Mouse (Mus musculus) urinary bladder, postnatal 0 days (tissue): ENCODE data around the gene Gtf2ird2. TPM values are rescaled to one million over a fixed set of nuclear protein-coding genes. Genes with fewer than 3 reads are reported as not detected.

Source experiments
- polyA plus RNA-seq: library from polyadenylated mRNA; unstranded; fragments of >200 nt; fragmentation: Nextera tagmentation; extraction: Ambion mirVana; gene quantifications from 2 replicates; pipeline ENCODE4 v1.2.1, GENCODE M21; 2015

The Gtf2ird2 gene
- 4.9 and 5.4 TPM in 2 replicates for polyA plus RNA-seq

GRCm38 (mm10) chr5:134183880-134184808 lies at the start of gene Gtf2ird2:
Gene Gtf2ird2 (plus strand): TSS chr5:134184019.

GRCm38 (mm10) chr5:134176169-134176881 lies 7.5 kb upstream of the Gtf2ird2 start, which contains the start of gene Rcc1l:
Gene Rcc1l (minus strand): TSS chr5:134176774.

GRCm38 (mm10) chr5:134229391-134229790 lies 45.6 kb downstream of the Gtf2ird2 start, which contains the start of gene Ncf1:
Gene Ncf1 (minus strand): TSS chr5:134229625.

Other genes starting within 250 kb of the Gtf2ird2 start
- 3.0 and 3.5 TPM in 2 replicates for gene Castor2, start 84.3 kb upstream of the Gtf2ird2 start, polyA plus RNA-seq
- gene Rcc1l, start 7.2 kb upstream of the Gtf2ird2 start, polyA plus RNA-seq, result 17.3 and 18.2 TPM in 2 replicates
- gene Ncf1, start 45.6 kb downstream of the Gtf2ird2 start, polyA plus RNA-seq, result 19.6 and 38.4 TPM in 2 replicates
- gene Gtf2i, start 130.7 kb downstream of the Gtf2ird2 start, polyA plus RNA-seq, result 71.0 and 84.1 TPM in 2 replicates